Mouse (Mus musculus) embryonic facial prominence, embryonic 10.5 days (tissue): Measurements from ENCODE around the gene Pbp2. TPM values are rescaled to one million over a fixed set of nuclear protein-coding genes. Genes with fewer than 3 reads are reported as not detected.

Experiments used
- DNase-seq: peaks from one replicate; pipeline ENCODE4 v3.0.0-alpha.2; 2017; ENCODE audit warnings: low spot score
- H3K27ac ChIP-seq: fragments of 300-500 bp; sonication (generic); replicated peaks from 2 replicates; pipeline ENCODE4 v1.5.1; 2016; ENCODE audit warnings: mild to moderate bottlenecking
- H3K27me3 ChIP-seq: fragments of 300-500 bp; sonication (generic); replicated peaks from 2 replicates; pipeline ENCODE4 v1.6.1; 2016; ENCODE audit warnings: low read depth, mild to moderate bottlenecking; ENCODE audit not compliant: poor library complexity, severe bottlenecking
- H3K36me3 ChIP-seq: fragments of 300-500 bp; sonication (generic); replicated peaks from 2 replicates; pipeline ENCODE4 v1.6.1; 2016; ENCODE audit warnings: mild to moderate bottlenecking, moderate library complexity
- H3K4me1 ChIP-seq: fragments of 300-500 bp; sonication (generic); 2 replicates; pipeline ENCODE4 v1.6.1; 2016
- H3K4me3 ChIP-seq: fragments of 300-500 bp; sonication (generic); 2 replicates; pipeline ENCODE4 v1.5.1; 2016; ENCODE audit warnings: mild to moderate bottlenecking, moderate library complexity
- H3K9me3 ChIP-seq: fragments of 300-500 bp; sonication (generic); 2 replicates; pipeline ENCODE4 v1.6.1; 2016; ENCODE audit warnings: mild to moderate bottlenecking
- WGBS: fragments of 180-500 bp; shearing (Covaris S2); methylation state at CpG from one replicate; pipeline ENCODE4 v1.1.7; 2016; 5-methylcytosine and 5-hydroxymethylcytosine counted together
- polyA plus RNA-seq: library from polyadenylated mRNA; unstranded; fragments of >200 nt; fragmentation: Nextera tagmentation; extraction: Ambion mirVana; gene quantifications from 2 replicates; pipeline ENCODE4 v1.2.1, GENCODE M21; 2016

The Pbp2 gene
- polyA plus RNA-seq, 1 experiment from 2014 or later, result not detected

DNA sequence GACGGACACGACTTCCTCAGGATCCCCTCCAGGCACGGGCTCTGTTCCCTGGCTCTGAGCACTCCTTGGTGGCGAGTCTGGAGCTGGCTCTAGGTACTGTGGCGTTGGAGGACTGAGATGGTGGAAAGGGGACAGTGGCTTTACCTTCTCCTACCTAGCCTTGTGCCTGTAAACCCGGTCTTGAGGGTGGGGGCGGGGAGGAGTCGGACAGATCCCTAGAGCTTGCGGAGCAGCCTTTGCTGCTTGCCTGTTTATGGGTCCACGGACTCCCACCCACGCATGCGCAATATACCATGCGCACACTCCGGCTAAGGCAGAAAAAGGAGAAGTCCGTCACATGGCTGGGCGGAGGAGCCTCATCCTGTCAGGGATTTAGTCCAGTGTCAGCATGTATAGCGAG, 13.9 kb downstream of the Pbp2 start:
- no peaks in the 10 kb centered on the region for H3K27me3 ChIP-seq
- DNase-seq, result no peak
- 76% methylated on average over 17 of the region's 17 CpGs for WGBS
- H3K27ac ChIP-seq, result no peak overlapping the region
- no peaks in the 10 kb centered on the region for H3K36me3 ChIP-seq
- peaks cover 12% of the 10 kb centered on the region; the same call in 1 of the 2 replicates for H3K4me1 ChIP-seq
- no peaks in the 10 kb centered on the region for H3K9me3 ChIP-seq
- H3K4me3 ChIP-seq, result no peak overlapping the region

DNA sequence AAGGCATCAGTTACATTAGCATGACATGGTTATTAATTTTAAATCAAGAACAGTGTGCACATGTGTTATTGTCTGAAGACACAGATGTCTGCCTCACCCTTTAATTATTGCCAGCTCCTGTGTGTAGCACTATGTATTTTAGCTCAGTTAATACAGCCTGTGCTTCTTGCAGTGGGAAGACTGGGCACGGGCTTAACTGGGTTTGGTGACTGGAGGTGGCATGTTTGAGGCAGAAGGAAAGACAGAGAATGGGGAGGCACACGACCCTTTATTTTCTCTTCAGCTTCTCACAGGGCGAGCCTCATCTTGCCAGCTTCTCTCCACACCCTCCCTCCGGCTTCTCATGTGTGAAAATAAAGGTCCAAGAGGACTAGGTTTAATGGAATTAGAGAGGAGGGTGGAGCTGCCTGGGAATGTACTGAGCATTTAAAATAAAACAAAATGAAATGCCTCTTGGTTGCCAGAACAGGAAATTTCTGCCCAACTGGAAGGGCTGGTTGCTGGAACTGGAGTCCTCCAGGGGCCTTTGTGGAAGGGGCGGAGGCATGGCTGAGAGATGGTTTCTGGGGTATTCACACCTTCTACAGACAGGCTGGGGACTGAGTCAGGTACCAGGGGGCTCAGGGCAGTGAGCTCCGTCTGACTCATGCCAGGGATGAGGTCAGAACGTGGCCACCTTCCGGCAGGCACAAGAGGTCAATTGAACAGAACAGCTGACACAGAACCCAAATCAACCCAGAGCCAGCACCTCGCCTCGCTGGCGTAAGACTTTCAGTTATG, 14.9 kb downstream of the Pbp2 start:
- Histone ChIP-seq H3K27ac (no peak overlapping the region), H3K9me3 (no peaks in the 10 kb centered on the region), H3K4me1 (peaks cover 12% of the 10 kb centered on the region; the same call in 1 of the 2 replicates), H3K4me3 (no peak overlapping the region), H3K36me3 (no peaks in the 10 kb centered on the region), H3K27me3 (no peaks in the 10 kb centered on the region)
- WGBS, result 75% methylated on average over 11 of the region's 11 CpGs
- DNase-seq, result peak; percentile 22

DNA sequence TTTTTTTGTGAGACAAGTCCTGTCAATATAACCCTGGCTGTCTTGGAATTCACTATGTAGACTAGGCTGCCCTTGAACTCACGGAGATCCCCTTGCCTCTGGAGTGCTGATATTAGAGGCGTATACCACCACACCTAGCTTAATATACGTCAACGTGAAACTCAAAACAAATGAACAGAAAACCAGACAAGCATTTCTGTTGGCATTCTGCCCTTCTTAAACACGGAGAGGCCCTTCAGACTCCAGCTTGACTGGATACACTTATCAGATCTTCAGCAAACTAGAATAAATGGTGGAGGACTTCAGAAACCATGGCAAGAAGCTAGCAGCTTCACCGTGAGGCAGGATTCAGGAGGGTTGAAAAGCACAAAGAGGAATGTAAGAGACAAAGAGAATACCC, 16.1 kb downstream of the Pbp2 start:
- WGBS, result 87% methylated on average over 6 of the region's 6 CpGs
- Histone ChIP-seq H3K27me3 (no peaks in the 10 kb centered on the region), H3K27ac (no peak overlapping the region), H3K4me3 (no peak overlapping the region), H3K4me1 (peaks cover 12% of the 10 kb centered on the region; the same call in 1 of the 2 replicates), H3K9me3 (no peaks in the 10 kb centered on the region), H3K36me3 (no peaks in the 10 kb centered on the region)
- DNase-seq, result no peak

GRCm38 (mm10) chr6:135292391-135292790, 17.8 kb downstream of the Pbp2 start:
- no peaks in the 10 kb centered on the region for H3K27me3 ChIP-seq
- peaks cover 12% of the 10 kb centered on the region; the same call in 1 of the 2 replicates for H3K4me1 ChIP-seq
- DNase-seq, result no peak
- H3K9me3 ChIP-seq, result no peaks in the 10 kb centered on the region
- H3K4me3 ChIP-seq, result no peak overlapping the region
- H3K27ac ChIP-seq, result no peak overlapping the region
- no peaks in the 10 kb centered on the region for H3K36me3 ChIP-seq
- WGBS, result 73% methylated on average over 4 of the region's 4 CpGs

GRCm38 (mm10) chr6:135279856-135280255, 30.3 kb downstream of the Pbp2 start:
- 59% methylated on average over 10 of the region's 10 CpGs for WGBS
- Histone ChIP-seq H3K4me1 (0 out of 2 replicates have a peak, but pooled peaks cover 9% of the 10 kb centered on the region), H3K9me3 (no peaks in the 10 kb centered on the region), H3K4me3 (no peak overlapping the region), H3K27ac (no peak overlapping the region), H3K36me3 (no peaks in the 10 kb centered on the region), H3K27me3 (no peaks in the 10 kb centered on the region)
- DNase-seq, result no peak

- Histone ChIP-seq H3K4me1 (0 out of 2 replicates have a peak, but pooled peaks cover 10% of the 10 kb centered on the region), H3K9me3 (no peaks in the 10 kb centered on the region)
Observed at GRCm38 (mm10) chr6:135279286-135279685, 30.9 kb downstream of the Pbp2 start.

GRCm38 (mm10) chr6:135278302-135278701, 31.9 kb downstream of the Pbp2 start:
- Histone ChIP-seq H3K9me3 (no peaks in the 10 kb centered on the region), H3K36me3 (no peaks in the 10 kb centered on the region), H3K4me1 (0 out of 2 replicates have a peak, but pooled peaks cover 10% of the 10 kb centered on the region), H3K4me3 (no peak overlapping the region), H3K27ac (no peak overlapping the region), H3K27me3 (no peaks in the 10 kb centered on the region)
- 87% methylated on average over 6 of the region's 6 CpGs for WGBS
- DNase-seq, result no peak

More at GRCm38 (mm10) chr6:135279286-135279685, 30.9 kb downstream of the Pbp2 start:
- Histone ChIP-seq H3K36me3 (no peaks in the 10 kb centered on the region), H3K4me3 (no peak overlapping the region), H3K27ac (no peak overlapping the region), H3K27me3 (no peaks in the 10 kb centered on the region)
- no peak for DNase-seq
- WGBS, result 75% methylated on average over 5 of the region's 5 CpGs

DNA sequence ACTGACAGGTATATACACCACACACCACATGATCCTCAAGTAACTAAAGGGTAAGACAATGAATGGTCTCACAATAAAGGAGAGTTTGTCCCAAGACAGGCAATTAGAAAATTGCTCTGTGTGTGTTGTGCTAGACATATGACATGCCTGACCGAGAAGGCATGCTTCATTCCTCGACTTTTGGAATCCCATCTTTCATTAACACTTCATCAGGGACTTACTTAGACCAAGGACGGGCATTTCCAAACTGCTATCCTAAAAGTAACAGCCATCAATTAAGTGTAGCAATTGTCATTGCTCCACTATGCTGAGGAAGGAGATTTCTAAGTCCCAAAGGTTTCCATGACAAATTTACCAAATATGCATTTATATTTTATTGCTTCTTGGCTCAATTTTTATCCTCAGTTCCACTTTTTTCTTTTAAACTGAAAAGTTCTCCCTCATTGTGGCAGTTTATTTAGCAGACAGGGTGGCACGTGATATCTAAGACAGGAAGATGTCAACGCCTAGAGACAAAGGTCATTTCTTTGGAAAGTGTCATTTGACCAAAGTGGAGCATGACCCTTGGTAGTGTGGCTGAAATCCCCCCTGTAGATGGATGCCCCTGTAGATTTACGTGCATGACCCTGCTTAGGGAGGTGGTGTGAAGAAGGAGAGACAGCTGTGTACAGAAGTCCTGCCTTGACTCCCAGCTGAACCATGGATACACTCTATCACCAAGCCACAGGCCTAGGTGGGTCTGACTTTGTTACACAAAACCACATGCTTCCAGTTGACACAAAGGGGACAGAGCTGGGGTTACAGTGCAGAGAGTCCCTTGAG, 33.5 kb downstream of the Pbp2 start:
- 76% methylated on average over 6 of the region's 6 CpGs for WGBS
- no peak for DNase-seq
- H3K36me3 ChIP-seq, result no peaks in the 10 kb centered on the region
- H3K4me1 ChIP-seq, result peaks cover 13% of the 10 kb centered on the region; the same call in 1 of the 2 replicates
- no peak overlapping the region for H3K27ac ChIP-seq
- no peak overlapping the region for H3K4me3 ChIP-seq
- no peaks in the 10 kb centered on the region for H3K27me3 ChIP-seq
- H3K9me3 ChIP-seq, result no peaks in the 10 kb centered on the region

DNA sequence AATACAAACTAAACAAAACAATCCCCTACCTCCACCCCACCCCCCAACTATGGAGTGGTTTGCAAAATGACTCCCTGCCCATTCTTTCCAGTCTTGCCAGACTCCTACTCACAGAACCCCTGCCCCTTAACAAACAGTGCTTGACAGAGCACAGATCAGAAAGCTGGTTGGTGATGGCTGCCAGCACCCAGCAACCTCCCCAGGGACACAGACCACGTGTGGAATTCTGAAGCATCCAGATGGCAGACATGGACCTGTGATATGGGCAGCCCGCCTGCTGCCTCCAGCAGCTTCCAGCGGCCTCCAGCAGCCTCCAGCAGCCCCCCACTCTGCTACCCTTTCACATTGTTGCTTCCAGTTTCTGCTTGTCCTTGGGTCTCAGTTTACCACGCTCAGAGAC, 35.0 kb downstream of the Pbp2 start:
- 75% methylated on average over 4 of the region's 4 CpGs for WGBS
- Histone ChIP-seq H3K4me3 (no peak overlapping the region), H3K4me1 (peaks cover 24% of the 10 kb centered on the region), H3K36me3 (no peaks in the 10 kb centered on the region), H3K9me3 (no peaks in the 10 kb centered on the region), H3K27me3 (no peaks in the 10 kb centered on the region), H3K27ac (no peak overlapping the region)
- no peak for DNase-seq

DNA sequence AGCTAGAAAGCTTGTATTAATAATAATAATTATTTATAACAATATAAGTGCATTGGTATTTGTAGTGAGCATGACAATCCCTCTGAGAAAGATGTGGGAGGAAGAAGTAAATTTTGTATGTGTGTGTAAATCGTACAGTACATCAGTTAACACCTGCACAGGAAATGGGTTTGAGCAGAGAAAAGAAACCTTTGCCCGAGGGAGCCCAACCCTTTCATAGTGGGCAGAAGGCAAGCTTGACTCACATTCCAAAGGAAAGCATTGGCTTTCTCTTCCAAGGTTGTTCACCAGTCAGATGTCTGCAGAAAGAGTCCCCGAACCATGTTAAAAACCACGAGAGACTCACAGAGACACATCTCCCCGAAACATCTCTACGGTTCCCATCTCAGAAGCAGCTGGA, 37.1 kb downstream of the Pbp2 start:
- Histone ChIP-seq H3K27ac (no peak overlapping the region), H3K36me3 (no peaks in the 10 kb centered on the region), H3K4me1 (peaks cover 37% of the 10 kb centered on the region), H3K9me3 (no peaks in the 10 kb centered on the region), H3K27me3 (no peaks in the 10 kb centered on the region), H3K4me3 (no peak overlapping the region)
- DNase-seq, result no peak
- WGBS, result 90% methylated on average over 6 of the region's 6 CpGs

DNA sequence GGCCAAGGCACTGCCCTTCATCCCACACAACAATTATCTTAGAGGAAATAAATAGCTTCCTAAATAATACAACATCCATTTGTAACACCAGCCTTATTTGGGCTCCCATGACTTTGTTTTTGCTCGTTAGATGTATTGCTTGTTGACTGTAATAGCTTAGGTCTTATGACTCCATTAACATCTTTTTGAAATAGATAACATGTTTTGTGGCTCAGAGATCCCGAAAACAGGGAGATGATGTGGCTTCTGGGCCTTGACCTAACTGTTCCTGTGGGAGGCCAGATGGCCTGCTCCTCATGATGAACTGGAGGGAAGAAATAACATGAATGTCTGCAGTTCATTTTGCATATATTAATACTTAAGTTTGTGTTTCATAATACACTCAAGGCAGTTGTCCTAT, 38.4 kb downstream of the Pbp2 start:
- no peaks in the 10 kb centered on the region for H3K27me3 ChIP-seq
- no peak overlapping the region for H3K4me3 ChIP-seq
- DNase-seq, result no peak
- no peak overlapping the region for H3K27ac ChIP-seq
- no peaks in the 10 kb centered on the region for H3K9me3 ChIP-seq
- no peaks in the 10 kb centered on the region for H3K36me3 ChIP-seq
- H3K4me1 ChIP-seq, result peaks cover 37% of the 10 kb centered on the region
- 80% methylated on average over 2 of the region's 2 CpGs for WGBS

GRCm38 (mm10) chr6:135269626-135270025, 40.6 kb downstream of the Pbp2 start:
- H3K36me3 ChIP-seq, result no peaks in the 10 kb centered on the region
- 39% methylated on average over 6 of the region's 6 CpGs for WGBS
- H3K9me3 ChIP-seq, result no peaks in the 10 kb centered on the region
- peaks cover 30% of the 10 kb centered on the region for H3K4me1 ChIP-seq
- no peak for DNase-seq
- H3K27ac ChIP-seq, result no peak overlapping the region
- H3K27me3 ChIP-seq, result no peaks in the 10 kb centered on the region
- H3K4me3 ChIP-seq, result no peak overlapping the region

GRCm38 (mm10) chr6:135268392-135268791, 41.8 kb downstream of the Pbp2 start:
- Histone ChIP-seq H3K4me3 (no peak overlapping the region), H3K27ac (no peak overlapping the region), H3K27me3 (no peaks in the 10 kb centered on the region), H3K9me3 (peaks cover 5% of the 10 kb centered on the region; the same call in 1 of the 2 replicates), H3K4me1 (peaks cover 30% of the 10 kb centered on the region), H3K36me3 (no peaks in the 10 kb centered on the region)
- no peak for DNase-seq
